Mouse (Mus musculus): ENCODE measurements around the gene Fthl17e.
A peak's percentile ranks its signal among the peaks of the same experiment; 100 is the strongest.
"Not testable (repeated sequence)": the region's sequence is repeated elsewhere in the genome, so short reads cannot be mapped to it uniquely, and the experiment has no call there.

Fthl17e gene

GRCm38 (mm10) chrX:9033193-9033592 is at the start of gene Fthl17e:
TSS of gene Fthl17e (plus strand) at chrX:9033493.
- not testable (repeated sequence) for DNase-seq

GRCm38 (mm10) chrX:8986655-8987054 is 46.6 kb upstream of the Fthl17e start, which contains the start of gene Fthl17d:
TSS of gene Fthl17d (minus strand) at chrX:8986755.
- DNase-seq, result not testable (repeated sequence)

GRCm38 (mm10) chrX:9016079-9016478 is 17.2 kb upstream of the Fthl17e start:
- DNase-seq, result no peak

GRCm38 (mm10) chrX:9019481-9019880 is 13.8 kb upstream of the Fthl17e start:
- DNase-seq, result no peak

- DNase-seq, result peak in 1 of 2 experiments; percentile 14
Measured at GRCm38 (mm10) chrX:9041611-9042010, 8.3 kb downstream of the Fthl17e start.

GRCm38 (mm10) chrX:9060952-9061351 is 27.7 kb downstream of the Fthl17e start:
- peak; percentile 87 to 92 for DNase-seq

- no peak for DNase-seq
Measured at GRCm38 (mm10) chrX:9062101-9062500, 28.8 kb downstream of the Fthl17e start.

GRCm38 (mm10) chrX:9062715-9063114 is 29.4 kb downstream of the Fthl17e start, which contains the start of gene Fthl17f:
TSS of gene Fthl17f (plus strand) at chrX:9063015.
- DNase-seq, result not testable (repeated sequence)

- DNase-seq, result peak; percentile 63 to 89
Measured at GRCm38 (mm10) chrX:9077699-9078098, 44.4 kb downstream of the Fthl17e start.
